Mouse (Mus musculus) liver, postnatal 0 days (tissue): Measurements from ENCODE around the gene Nrtn. TPM values are rescaled to one million over a fixed set of nuclear protein-coding genes. Genes with fewer than 3 reads are reported as not detected.

ENCODE experiments used
- ATAC-seq: fragments of 200-750 bp; cut with Nextera tagmentation; 2 replicates; pipeline ENCODE4 v1.8.0; 2017; ENCODE audit warnings: mild to moderate bottlenecking, moderate library complexity
- DNase-seq: peaks from one replicate; pipeline ENCODE4 v3.0.0-alpha.2; 2016
- H3K27ac ChIP-seq: fragments of 300-500 bp; sonication (generic); 2 replicates; pipeline ENCODE4 v1.5.1; 2014; ENCODE audit warnings: antibody characterized with exemption, moderate library complexity, mild to moderate bottlenecking, low read depth
- H3K27me3 ChIP-seq: fragments of 300-500 bp; sonication (generic); 2 replicates; pipeline ENCODE4 v1.6.1; 2014; ENCODE audit warnings: low read length, control low read depth, mixed read lengths; ENCODE audit not compliant: insufficient read depth
- H3K36me3 ChIP-seq: fragments of 300-500 bp; sonication (generic); replicated peaks from 2 replicates; pipeline ENCODE4 v1.6.1; 2014; ENCODE audit warnings: mild to moderate bottlenecking, control low read depth, low read length, moderate library complexity, mixed read lengths; ENCODE audit not compliant: insufficient read depth
- H3K4me1 ChIP-seq: fragments of 300-500 bp; sonication (generic); 2 replicates; pipeline ENCODE4 v1.6.1; 2014; ENCODE audit warnings: antibody characterized with exemption, mild to moderate bottlenecking, control low read depth; ENCODE audit not compliant: insufficient read depth
- H3K4me2 ChIP-seq: fragments of 300-500 bp; sonication (generic); 2 replicates; pipeline ENCODE4 v1.6.1; 2014; ENCODE audit warnings: low read depth, mild to moderate bottlenecking, low read length, moderate library complexity, mixed read lengths
- H3K4me3 ChIP-seq: fragments of 300-500 bp; sonication (generic); 2 replicates; pipeline ENCODE4 v1.5.1; 2014; ENCODE audit warnings: low read depth, low read length
- H3K9ac ChIP-seq: fragments of 300-500 bp; sonication (generic); replicated peaks from 2 replicates; pipeline ENCODE4 v1.6.1; 2014; ENCODE audit warnings: mild to moderate bottlenecking, moderate library complexity
- H3K9me3 ChIP-seq: fragments of 300-500 bp; sonication (generic); 2 replicates; pipeline ENCODE4 v1.6.1; 2016; ENCODE audit warnings: mild to moderate bottlenecking, control low read depth, low read length, mixed read lengths
- CTCF ChIP-seq: sonication (generic); IDR thresholded peaks from 2 replicates; pipeline ENCODE4 v1.5.1; 2016; ENCODE audit warnings: antibody characterized with exemption, low read depth
- EP300 ChIP-seq: IDR thresholded peaks from 2 replicates; pipeline ENCODE4 v1.6.1; 2016; ENCODE audit warnings: antibody characterized with exemption, low read depth, mild to moderate bottlenecking
- WGBS: fragments of 180-500 bp; shearing (Covaris S2); extraction: QIAGEN DNeasy Blood & Tissue Kit; methylation state at CpG from one replicate; pipeline ENCODE4 v1.1.7; 2014; ENCODE audit not compliant: insufficient replicate concordance; 5-methylcytosine and 5-hydroxymethylcytosine counted together
- polyA plus RNA-seq: library from polyadenylated mRNA; unstranded; fragments of >200 nt; fragmentation: Nextera tagmentation; extraction: Ambion mirVana; gene quantifications from 2 replicates; pipeline ENCODE4 v1.2.1, GENCODE M21; 2015

The Nrtn gene
- polyA plus RNA-seq, 1 experiment from 2014 or later, result 1.2 TPM

DNA sequence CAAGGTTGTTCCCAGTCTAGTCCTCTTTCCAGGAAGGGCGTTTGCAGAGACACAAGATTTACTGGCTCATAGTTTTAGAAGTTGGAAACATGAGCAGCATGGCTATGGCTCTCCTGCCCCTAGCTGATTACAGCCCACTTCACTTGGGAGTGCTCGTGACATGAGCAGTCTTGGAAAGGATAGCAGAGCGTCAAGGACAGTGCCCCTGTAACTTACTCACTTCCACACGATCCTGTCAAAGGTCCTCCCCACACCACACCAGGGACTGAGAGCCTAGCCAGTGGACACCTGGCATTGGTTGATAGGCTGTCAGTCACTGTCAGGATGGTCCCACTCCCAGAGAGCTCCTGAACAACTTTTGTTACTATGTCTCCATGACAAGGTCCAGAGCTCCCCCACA is 54.3 kb downstream of the Nrtn start:
- no peaks in the 10 kb centered on the region for H3K4me1 ChIP-seq
- no peak overlapping the region for H3K4me2 ChIP-seq
- no peak overlapping the region for H3K4me3 ChIP-seq
- peaks cover 92% of the 10 kb centered on the region for H3K36me3 ChIP-seq
- no peaks in the 10 kb centered on the region for H3K9me3 ChIP-seq
- DNase-seq, result no peak
- no peak overlapping the region for H3K27ac ChIP-seq
- 78% methylated on average over 4 of the region's 4 CpGs for WGBS
- no peak for ATAC-seq
- H3K9ac ChIP-seq, result no peak overlapping the region
- no peaks in the 10 kb centered on the region for H3K27me3 ChIP-seq
- TF ChIP-seq CTCF, result no peak
- TF ChIP-seq EP300, result no peak

Other genes starting within 250 kb of the Nrtn start
- gene Znrf4, start 245.1 kb downstream of the Nrtn start, polyA plus RNA-seq, result not detected in 2 replicates
- gene Gm20219, start 203.1 kb downstream of the Nrtn start, polyA plus RNA-seq, result 0.08 TPM in 2 replicates
- gene Safb2, start 172.9 kb downstream of the Nrtn start, polyA plus RNA-seq, result 19.7 and 23.1 TPM in 2 replicates
- gene Safb, start 172.7 kb downstream of the Nrtn start, polyA plus RNA-seq, result 27.0 and 28.4 TPM in 2 replicates
- gene 2410015M20Rik, start 147.8 kb downstream of the Nrtn start, polyA plus RNA-seq, result 259 and 260 TPM in 2 replicates
- 1,436 and 1,479 TPM in 2 replicates for gene Rpl36, start 144.1 kb downstream of the Nrtn start, polyA plus RNA-seq
- gene Lonp1, start 130.6 kb downstream of the Nrtn start, polyA plus RNA-seq, result 29.8 and 31.9 TPM in 2 replicates
- 0.33 and 0.60 TPM in 2 replicates for gene Catsperd, start 129.4 kb downstream of the Nrtn start, polyA plus RNA-seq
- gene Ranbp3, start 84.2 kb downstream of the Nrtn start, polyA plus RNA-seq, result 19.6 and 21.8 TPM in 2 replicates
- 281 and 298 TPM in 2 replicates for gene Ndufa11, start 39.8 kb downstream of the Nrtn start, polyA plus RNA-seq
- gene Vmac, start 39.5 kb downstream of the Nrtn start, polyA plus RNA-seq, result 3.3 and 4.1 TPM in 2 replicates
- 9.1 TPM in 2 replicates for gene Dus3l, start 7.2 kb upstream of the Nrtn start, polyA plus RNA-seq
- 0.20 and 0.23 TPM in 2 replicates for gene Prr22, start 12.7 kb upstream of the Nrtn start, polyA plus RNA-seq
- gene Rfx2, start 73.5 kb upstream of the Nrtn start, polyA plus RNA-seq, result 3.1 and 3.6 TPM in 2 replicates
- not detected in 2 replicates for gene Acsbg2, start 116.9 kb upstream of the Nrtn start, polyA plus RNA-seq
- gene 1700061G19Rik, start 117.9 kb upstream of the Nrtn start, polyA plus RNA-seq, result 0.04 TPM in 1 of 2 replicates, not detected in the other
- 4.6 and 4.8 TPM in 2 replicates for gene Mllt1, start 177.9 kb upstream of the Nrtn start, polyA plus RNA-seq
- gene Acer1, start 224.6 kb upstream of the Nrtn start, polyA plus RNA-seq, result not detected in 2 replicates
- 68.2 and 71.3 TPM in 2 replicates for gene Clpp, start 232.8 kb upstream of the Nrtn start, polyA plus RNA-seq
- 22.9 and 23.9 TPM in 2 replicates for gene Alkbh7, start 239.8 kb upstream of the Nrtn start, polyA plus RNA-seq
- not detected in 2 replicates for gene Pspn, start 242.5 kb upstream of the Nrtn start, polyA plus RNA-seq